Mouse (Mus musculus) MEL-GATA-1-ER (cell line): Measurements from ENCODE around the gene Tmem161a.

Source experiments
- DNase-seq: peaks from one replicate; pipeline ENCODE4 v3.0.0-alpha.2; 2012; ENCODE audit warnings: low read depth; ENCODE audit errors: extremely low read depth

Tmem161a gene

DNA sequence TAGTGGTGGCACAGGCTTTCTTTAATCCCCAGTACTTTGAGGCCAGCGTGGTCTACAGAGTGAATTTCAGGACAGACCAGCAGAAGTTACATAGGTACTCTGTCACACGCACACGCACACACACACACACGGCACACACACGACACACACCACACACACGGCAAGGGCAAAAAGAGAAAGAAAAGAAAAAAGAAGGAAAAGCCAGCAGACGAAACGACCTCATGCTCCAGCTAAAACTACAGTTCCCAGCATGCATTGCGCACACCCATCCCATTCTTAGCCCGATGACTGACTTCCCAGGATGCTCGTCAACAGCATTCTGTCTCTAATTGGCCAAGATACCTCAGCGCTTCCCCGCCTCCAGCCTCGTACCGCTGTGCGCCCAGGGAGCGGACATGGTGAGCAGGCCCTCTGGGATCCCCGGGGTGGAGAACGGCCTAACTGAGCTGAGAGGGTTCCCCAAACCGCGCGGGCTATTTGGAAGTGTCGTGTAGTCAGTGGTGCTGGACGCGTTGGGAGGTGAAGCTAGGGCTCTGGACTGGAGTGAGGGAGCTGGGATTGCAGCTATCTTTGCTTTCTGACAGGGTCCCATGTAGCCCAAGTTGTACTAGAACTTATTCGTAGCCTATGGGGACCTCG lies at the start of gene Tmem161a:
TSS of gene Tmem161a (plus strand) at position 314 of the 639 bp plus-strand sequence.
- peak; percentile 94 for DNase-seq

DNA sequence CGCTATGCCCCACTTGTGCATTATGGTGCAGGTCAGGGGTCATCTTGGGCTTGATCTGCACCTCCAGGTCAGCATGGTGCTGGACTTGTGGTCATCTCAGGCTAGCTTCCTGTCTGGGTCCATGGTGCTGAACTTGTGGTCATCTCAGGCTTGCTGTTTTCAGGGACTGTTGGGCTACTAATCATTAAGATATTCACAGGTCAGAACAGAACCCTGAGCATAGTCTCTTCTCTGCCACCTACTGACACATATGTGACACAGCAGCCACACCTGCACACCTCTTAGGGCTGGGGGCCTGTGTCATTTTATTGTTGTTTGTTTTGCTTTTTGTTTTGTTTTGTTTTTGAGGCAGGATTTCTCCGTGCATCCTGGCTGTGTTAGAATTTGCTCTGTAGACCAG lies 49.3 kb upstream of the Tmem161a start:
- DNase-seq: no peak

DNA sequence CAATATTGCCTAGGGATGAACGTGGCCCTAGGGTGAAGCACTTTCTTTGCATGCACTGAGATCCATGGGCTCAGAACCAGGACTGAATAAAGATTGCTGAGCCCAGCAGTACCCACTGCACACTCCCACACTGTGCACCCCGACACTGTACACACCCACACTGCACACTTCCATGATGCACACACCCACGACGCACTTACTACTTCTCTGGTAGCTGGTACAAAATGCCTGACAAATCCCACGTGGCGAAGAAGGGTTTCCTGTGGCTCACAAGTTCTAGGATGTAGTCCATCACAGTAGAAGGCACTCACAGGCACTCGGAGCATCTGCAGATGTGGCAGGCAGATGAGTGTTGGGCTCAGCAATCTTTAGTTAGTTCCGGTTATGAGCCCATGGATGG lies 47.2 kb upstream of the Tmem161a start:
- no peak for DNase-seq

DNA sequence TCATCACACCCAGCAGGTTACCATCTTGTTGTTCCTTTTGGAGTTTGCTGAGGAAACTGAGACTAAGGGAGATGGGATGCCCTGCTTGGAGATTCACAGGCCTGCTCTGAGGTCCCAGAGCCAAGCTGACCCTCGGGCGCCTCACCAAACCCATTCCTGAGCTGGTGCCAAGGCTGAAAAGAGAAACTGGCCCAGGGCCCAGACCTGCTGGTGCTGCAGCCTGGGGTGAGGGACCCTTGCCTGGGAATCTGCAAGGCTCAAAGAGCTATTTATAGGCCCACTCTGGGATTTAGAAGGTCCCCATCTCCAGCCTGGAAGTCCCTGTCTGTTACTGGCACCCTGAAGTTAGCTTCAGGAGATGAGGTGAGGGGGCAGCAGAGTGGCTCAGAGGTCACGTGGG lies 43.7 kb upstream of the Tmem161a start:
- DNase-seq: no peak

DNA sequence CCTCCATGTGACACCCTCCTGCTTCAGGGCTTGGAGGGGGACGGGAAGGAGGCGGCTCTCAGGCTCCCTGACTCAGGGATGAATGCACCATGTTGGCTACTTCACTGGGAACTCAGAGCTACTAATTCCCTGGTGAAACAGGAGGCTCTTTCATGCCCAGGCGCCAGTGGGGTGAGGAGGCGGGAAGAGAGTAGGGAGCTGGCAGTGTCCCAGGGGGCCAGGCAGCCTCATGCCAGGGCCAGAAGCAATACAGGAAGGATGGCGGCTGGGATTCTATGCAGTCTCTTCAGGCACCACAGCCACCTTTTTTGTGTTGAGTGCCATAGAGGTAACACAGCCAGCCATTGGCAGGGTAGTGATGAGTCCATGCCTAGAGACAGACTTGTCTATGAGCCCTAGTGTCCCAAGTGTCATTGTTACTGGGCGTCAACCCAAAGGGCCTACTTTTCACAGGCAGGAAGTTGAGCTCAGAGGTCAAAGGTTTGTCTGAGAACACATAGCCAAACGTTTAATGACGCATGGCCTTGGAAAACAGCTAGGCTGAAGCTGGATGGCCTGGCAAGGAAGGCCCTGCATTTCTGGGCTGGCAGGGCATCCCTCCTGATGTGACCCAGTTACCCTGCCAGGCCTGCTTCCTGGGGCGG lies 42.7 kb upstream of the Tmem161a start:
- no peak for DNase-seq

DNA sequence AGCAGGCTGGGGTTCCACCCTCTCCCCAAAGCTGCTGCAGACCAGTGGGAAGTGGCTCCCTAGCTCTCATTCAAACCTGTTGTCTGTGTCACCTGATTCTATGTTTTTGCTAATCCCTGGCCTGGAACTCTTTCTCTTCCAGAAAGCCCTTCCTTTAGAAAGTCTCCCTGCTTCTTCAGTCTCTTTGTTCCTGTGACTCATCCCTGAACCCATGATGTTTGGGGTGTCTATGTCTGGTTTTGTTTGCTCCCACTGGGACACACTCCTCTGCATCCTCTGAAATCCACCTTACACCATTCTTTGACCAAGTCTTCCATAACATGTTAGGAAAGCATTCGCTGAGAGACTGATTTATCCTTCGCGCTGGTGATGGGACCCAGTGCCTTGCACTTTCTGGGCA lies 42.1 kb upstream of the Tmem161a start:
- no peak for DNase-seq

DNA sequence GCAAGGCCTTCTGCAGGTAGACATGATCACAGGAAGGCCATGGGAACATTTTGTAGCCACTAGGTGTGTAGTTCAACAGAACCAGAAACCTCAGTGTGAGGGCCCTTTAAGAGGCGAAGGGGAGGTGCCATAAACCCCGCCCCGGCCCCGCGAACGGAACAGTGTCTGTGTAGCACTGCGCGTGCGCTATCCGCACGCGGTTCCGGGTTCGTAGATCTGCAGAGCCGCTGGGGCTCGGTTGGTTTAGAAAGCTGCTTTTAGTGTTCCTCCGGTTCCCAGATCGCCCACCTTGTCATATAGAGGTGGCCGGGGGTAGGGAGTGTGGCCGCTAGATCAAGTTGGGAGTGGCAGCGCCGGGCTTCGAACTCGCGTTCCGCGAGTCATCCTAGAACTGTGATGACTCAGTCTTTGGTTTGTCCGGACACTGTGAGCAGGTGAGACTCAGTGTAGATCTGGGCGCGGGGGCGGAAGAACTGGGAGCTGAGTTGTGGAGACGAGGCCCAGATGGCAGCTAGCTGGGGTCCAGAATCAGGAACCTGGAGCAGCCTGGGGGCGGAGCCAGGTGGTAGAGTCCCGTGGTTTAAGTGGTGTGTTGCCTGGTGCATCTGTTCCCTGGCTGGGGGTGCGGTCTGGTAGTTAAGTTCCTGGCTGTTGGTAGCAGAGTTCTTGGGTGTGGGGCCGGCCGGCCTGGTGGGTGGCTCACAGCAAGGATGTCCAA lies 40.8 kb upstream of the Tmem161a start, which contains the start of gene Nr2c2ap:
TSS of gene Nr2c2ap (plus strand) at position 168 of the 718 bp plus-strand sequence.
- DNase-seq: peak; percentile 76

DNA sequence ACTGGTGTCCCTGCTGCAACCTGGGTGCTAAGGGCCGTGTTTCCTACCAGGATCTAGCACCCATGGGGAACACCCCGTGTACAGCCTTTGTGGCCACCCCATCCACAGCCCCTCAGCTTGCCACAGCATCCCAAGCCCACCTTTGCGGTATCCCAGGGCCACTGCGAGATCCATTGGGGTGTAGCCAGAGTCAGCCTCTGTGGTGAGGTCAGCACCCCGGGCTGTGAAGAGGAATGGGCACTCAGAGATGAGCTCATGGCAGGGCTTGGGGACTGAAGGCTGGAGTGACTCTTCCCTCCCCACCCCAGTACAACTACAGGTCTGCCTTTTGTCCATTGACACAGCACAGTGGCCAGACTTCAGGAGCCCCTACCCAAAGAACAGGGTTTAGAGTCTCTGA lies 38.1 kb upstream of the Tmem161a start:
- DNase-seq: no peak

DNA sequence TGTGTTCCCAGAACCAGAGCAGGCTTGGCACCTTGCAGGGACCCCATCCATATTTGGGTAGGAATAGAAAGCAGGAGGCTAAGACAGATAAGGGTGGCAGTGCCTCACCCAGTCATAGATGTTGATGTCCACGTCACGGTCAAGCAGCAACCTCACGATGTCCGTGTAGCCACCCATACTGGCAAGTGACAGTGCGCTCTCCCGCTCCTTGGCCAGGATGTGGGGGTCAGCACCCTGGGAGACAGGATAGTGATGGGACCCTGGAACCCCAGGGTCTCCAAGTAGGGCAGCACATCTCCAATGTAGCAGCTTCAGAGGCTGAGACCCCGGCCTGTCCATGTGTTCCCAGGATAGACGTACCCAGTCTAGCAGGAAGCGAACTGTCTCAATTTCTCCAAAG lies 37.2 kb upstream of the Tmem161a start:
- no peak for DNase-seq

DNA sequence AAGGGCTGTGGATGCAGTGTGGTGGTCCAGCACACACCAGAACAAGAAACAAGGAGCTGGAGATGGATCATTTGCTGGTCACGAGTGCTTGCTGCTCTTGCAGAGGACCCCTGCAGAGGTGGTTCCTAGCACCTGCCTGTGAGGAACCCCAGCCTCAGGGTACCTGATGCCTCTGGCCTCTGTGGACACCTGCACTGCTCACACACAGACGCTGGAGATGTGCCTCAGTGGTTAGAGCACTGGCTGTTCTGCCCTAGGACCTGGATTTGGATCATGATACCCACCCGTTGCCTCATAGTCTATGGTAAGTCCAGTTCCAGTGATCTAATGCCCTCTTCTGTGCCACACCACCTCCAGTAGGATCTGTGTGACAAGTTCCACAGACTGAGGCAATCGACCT lies 35.6 kb upstream of the Tmem161a start:
- DNase-seq: no peak

DNA sequence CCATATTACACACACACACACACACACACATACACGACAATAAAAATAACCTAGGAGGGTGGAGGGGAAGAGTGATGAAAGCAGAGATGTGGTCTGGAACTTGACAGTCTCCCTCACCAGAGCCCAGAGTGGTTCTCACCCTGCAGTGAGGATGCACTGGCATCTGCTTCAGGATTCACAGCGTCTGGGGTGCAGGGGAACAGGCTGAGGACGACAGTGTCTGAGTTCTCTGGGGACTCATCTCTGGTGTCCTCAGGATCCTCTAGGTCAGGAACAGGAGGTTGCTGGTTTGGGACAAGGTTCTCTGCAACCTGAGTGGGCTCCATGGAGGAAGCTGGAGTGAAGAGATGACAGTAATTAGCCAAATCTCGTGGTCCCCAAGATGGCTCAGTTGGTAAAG lies 34.3 kb upstream of the Tmem161a start:
- DNase-seq: no peak

DNA sequence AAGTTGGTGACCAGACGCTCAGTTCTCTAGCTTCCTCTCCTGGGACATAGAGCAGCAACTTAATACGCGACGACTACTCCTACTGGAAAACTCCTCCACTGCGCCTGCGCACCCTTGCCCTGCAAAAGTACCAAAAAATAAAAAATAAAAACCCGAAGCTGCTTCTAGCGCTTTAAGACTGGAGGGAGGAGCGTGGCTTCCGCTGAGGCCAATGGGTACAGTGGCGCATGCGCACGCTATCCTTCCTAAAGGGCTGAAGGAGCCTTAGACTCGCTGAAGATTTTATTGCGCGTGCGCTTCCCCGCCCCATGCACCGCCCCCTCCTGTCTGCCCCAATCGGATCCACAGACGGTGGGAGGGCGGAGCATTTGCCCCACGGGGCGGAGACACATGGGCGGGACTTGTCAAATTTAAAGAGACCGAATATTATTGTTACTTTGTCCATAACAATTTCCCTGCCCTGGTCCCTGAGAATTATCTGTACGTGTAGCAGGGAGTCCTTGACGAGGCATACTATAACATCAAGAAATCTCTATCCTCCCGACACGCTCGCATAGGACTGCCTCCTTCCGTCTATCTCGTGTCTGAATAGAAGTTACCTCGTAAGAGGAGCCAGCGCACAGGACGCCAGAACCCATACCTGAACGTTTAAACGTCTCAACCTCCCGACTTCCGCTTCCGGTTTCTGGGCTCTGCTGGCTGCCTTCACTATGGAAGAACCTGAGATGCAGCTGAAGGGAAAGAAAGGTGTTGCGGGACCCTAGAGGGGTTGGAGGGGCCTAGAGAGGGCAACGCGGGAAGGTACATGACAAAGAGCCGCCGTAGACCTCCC lies 32.9 kb upstream of the Tmem161a start, which contains the start of the genes Rfxank, Borcs8 and Mef2b:
TSS of gene Rfxank (minus strand) at position 129 of the 832 bp plus-strand sequence.
TSS of gene Borcs8 (plus strand) at position 474 of the 832 bp plus-strand sequence.
TSS of gene Mef2b (plus strand) at position 686 of the 832 bp plus-strand sequence.
- peak; percentile 97 for DNase-seq

DNA sequence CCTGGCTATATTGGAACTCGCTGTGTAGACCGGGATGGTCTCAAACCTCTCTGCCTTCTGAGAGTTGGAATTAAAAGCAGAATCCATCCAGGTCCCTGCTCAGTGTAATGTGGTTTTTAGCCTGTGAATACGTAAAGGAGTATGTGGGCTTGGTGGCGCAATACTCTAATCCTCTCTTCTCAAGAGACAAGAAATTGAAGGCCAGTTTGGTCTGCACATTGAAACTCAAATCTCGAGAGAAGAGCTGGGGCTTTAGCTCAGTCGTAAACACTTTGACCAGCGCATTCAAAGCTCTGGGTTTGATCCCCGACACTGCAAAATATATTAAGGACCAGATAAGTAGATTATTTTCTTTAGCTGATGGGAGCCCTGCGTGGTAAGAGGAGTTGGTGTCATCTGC lies 32.2 kb upstream of the Tmem161a start:
- DNase-seq: no peak

DNA sequence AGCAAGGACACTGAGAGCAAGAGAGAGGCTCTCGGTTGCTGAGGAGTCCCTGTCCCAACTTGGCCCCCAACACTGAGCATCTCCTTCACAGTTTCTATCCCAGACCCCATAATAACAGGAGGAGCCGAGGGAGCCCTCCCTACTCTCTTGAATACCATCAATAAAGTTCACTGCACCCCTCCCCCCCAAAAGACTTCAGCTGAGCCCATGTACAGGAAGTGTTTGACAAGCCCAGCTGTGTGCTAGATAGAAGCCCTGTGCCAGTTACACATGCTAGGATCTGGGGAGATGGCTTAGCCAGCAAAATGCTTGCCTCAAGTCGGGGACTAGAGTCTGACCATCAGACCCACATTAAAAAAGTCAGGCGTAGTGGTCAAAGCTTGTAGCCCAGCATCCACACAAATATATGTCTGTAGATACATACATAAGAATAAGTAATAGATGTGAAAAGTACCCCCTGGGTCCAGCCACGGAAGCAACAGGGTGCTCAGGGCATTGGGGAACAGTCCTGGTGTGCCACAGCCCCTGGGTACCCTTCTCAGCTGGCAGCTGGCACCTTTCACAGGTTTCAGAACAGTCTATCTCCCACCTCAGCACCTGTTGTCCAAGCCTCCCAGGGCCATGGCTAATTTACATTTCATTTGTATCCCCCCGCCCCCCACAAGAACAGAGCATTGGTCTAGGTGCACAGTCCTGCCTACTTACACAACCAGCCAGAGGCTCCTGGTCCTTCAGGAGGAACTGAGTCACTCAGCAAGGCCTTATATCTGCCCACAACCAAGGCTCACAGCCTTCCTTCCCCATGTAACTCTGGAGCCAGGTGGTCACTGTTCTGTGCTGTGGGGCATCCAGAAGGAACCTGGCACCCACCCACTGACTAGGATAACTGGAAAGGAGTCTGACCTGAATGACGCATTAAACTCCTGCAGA lies 24.2 kb upstream of the Tmem161a start:
- DNase-seq: no peak

DNA sequence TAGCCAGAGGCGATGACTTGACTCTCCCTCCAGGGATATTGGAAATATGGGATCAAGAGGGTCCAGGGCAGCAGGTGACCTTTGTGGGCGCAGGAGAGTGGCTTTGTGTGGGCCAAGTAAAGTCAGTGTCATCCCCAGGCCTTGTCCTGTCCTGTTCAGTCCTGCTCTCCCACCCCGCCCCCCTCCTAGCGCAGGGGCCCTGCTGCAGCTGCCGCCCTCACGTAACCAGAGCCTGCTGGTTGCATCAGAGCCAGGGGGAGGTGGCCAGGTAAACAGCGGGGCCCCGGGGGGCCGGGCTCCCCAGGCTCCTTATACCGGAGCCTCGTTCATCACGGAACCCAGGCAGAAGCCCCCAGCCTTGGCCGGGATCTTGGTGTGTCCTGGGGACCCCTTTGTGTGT lies 22.0 kb upstream of the Tmem161a start:
- no peak for DNase-seq

DNA sequence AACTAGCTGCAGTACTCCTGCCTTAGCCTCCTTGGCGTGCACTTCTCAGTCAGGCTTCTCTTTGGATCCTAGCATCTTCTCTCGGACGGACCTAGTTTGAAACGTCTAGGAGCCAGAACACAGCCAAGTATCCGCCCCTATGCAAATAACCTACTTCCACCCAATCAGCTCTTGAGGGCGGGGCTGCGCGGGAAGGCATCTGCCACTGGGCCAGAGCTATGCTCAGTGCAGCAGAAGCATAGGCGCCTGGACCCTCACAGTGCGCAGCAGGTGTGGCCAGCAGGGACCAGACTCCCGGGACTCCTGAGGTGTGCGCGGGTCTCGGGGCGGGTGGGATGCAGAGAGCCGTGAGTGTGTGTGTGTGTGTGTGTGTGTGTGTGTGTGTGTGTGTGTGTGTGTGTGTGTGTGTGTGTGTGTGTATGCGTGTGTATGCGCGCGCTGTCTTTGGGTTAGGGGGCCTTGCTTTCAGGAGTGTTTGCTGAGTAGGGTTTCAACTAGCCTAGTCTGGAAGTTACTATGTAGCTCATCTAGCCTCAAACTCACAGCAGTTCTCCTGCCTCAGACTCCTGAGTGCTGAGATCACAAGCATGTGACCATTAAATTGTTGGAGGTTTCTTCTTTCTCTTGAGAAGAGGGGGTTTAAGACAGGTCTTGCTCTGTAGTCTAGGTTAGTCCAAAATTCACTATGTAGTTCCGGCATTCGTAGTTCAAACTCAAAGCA lies 19.5 kb upstream of the Tmem161a start:
- peak; percentile 74 for DNase-seq

DNA sequence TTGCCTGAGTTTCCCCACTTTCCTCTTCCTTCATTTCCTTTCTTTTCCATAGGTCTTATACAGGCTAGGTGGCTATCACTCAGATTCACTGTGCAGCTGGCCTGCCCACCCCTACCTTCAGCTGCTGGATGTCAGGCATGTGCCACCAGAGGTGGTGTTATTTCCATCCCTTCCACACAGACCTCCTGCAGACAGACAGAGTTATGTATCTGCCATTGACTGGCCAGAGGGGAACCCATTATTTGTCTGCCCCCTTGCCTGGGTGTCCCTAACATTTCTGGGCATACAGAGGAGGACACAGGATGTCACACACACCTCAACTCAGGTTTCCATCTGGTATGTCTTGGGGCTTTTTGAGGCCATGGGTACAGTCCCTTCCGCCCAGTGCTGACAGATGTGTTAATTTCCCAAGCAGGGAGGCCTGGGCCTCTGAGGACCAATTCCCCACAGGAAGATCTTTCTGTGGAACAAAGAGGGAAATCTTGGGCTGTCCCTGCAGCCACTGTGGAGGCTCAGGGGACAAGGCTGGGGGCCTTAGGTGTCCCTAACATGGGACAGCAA lies 14.8 kb upstream of the Tmem161a start:
- no peak for DNase-seq

DNA sequence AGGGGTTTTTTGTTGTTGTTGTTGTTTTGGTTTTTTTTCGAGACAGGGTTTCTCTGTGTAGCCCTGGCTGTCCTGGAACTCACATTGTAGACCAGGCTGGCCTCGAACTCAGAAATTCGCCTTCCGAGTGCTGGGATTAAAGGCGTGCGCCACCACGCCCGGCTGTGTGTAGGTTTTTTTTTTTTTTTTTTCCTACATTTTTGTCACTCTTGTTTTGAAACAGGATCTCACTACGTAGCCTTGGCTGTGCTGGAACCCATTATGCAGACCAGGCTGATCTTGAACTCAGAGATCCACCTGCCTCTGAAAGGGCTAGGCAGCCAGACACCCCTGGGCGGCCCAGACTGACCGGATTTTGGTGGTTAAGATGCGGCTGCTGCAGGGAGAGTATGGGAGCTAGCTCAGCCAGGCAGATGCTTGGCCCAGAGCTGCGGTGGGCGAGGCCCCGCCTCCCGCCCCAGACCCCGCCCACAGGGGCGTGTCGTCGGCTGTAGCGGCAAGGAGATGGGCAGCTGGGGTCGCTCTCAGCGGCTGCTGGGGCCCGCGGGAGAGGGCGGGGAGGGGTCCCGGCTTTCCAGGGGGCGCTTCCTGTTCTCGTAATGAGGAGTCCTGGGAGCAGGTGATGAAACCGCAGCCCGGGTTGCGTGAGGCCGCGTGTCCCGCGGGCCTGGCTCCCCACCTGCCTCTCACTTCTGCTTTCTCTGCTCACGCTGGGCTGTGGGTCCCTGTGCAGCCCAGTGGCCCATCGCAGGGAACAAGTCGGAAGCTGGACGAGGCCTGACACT lies 13.9 kb upstream of the Tmem161a start:
- DNase-seq: no peak

DNA sequence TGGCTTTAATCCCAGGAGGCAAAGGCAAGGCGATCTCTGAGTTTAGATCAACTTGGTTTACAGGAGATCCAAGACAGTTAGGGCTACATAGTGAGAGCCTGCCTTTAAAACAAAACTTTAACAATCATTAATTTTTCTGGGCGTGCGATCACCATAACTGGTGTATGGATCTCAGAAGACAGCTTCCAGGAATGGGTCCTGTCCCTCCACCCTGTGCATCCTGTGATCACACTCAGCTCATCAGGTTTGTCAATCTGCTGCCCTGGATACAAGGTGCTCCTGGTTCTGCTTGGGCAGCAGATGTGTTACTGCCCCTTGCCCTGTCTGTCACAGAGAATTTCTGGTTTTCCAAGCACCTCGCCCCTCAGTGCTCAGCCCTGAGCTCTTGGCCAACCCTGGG lies 12.9 kb upstream of the Tmem161a start:
- DNase-seq: no peak
